Mouse (Mus musculus): Measurements from ENCODE around the gene Lyzl4.

DNA sequence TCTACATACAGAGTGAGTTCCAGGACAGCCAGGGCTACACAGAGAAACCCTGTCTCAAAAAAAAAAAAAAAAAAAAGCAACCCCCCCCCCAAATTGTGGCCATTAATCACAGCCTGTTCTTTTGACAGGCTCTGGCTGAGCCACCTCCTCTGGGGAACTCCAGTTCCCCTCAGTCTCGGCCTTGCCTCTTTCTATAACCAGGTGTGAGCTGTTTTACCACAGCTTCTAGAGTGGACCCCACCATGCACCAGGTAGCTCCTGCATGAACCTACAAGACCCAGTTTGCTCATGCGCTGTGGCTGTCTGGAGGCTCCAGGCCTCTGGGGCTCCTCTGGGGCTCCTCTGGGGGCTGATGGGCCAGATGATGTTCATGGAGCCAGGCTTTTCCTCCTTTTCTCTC lies 33.7 kb upstream of the Lyzl4 start:
- TF ChIP-seq GATA1 (IDR thresholded peaks at IDR 0.05; ENCODE audit: low read length) = no peak
- no peak for TF ChIP-seq TAL1 (IDR thresholded peaks at IDR 0.05; ENCODE audit: low read length)

Data from erythroblast, embryonic 14.5 days (primary cell).